Mouse (Mus musculus) neural tube, embryonic 11.5 days (tissue): ENCODE data around the gene 4933403O08Rik. TPM values are rescaled to one million over a fixed set of nuclear protein-coding genes. Genes with fewer than 3 reads are reported as not detected.

Experiments
- ATAC-seq: fragments of 200-750 bp; cut with Nextera tagmentation; 2 replicates; pipeline ENCODE4 v1.8.0; 2017; ENCODE audit warnings: moderate number of reproducible peaks, mild to moderate bottlenecking, moderate TSS enrichment, moderate library complexity; ENCODE audit not compliant: insufficient read depth, low FRiP score, low TSS enrichment
- DNase-seq: peaks from one replicate; pipeline ENCODE4 v3.0.0-alpha.2; 2015; ENCODE audit warnings: low spot score
- H3K27ac ChIP-seq: fragments of 300-500 bp; sonication (generic); 2 replicates; pipeline ENCODE4 v1.5.1; 2014; ENCODE audit warnings: low read depth, mild to moderate bottlenecking, low read length
- H3K27me3 ChIP-seq: fragments of 300-500 bp; sonication (generic); 2 replicates; pipeline ENCODE4 v1.6.1; 2014; ENCODE audit warnings: mild to moderate bottlenecking, low read length, mixed read lengths; ENCODE audit not compliant: control insufficient read depth, insufficient read depth
- H3K36me3 ChIP-seq: fragments of 300-500 bp; sonication (generic); 2 replicates; pipeline ENCODE4 v1.6.1; 2014; ENCODE audit warnings: mild to moderate bottlenecking, low read length, moderate library complexity, mixed read lengths; ENCODE audit not compliant: control insufficient read depth, insufficient read depth
- H3K4me1 ChIP-seq: fragments of 300-500 bp; sonication (generic); 2 replicates; pipeline ENCODE4 v1.6.1; 2014; ENCODE audit warnings: low read length, mixed read lengths; ENCODE audit not compliant: control insufficient read depth, insufficient read depth
- H3K4me2 ChIP-seq: fragments of 300-500 bp; sonication (generic); 2 replicates; pipeline ENCODE4 v1.6.1; 2014; ENCODE audit warnings: low read depth, mild to moderate bottlenecking, moderate library complexity
- H3K4me3 ChIP-seq: fragments of 300-500 bp; sonication (generic); 2 replicates; pipeline ENCODE4 v1.5.1; 2014; ENCODE audit warnings: low read depth, low read length
- H3K9ac ChIP-seq: fragments of 300-500 bp; sonication (generic); 2 replicates; pipeline ENCODE4 v1.6.1; 2014; ENCODE audit warnings: mild to moderate bottlenecking, low read length
- H3K9me3 ChIP-seq: fragments of 300-500 bp; sonication (generic); 2 replicates; pipeline ENCODE4 v1.6.1; 2016; ENCODE audit warnings: low read length; ENCODE audit not compliant: control insufficient read depth
- WGBS: fragments of 180-500 bp; shearing (Covaris S2); extraction: QIAGEN DNeasy Blood & Tissue Kit; methylation state at CpG from one replicate; pipeline ENCODE4 v1.1.7; 2014; 5-methylcytosine and 5-hydroxymethylcytosine counted together
- polyA plus RNA-seq: library from polyadenylated mRNA; unstranded; fragments of >200 nt; fragmentation: Nextera tagmentation; extraction: Ambion mirVana; gene quantifications from 2 replicates; pipeline ENCODE4 v1.2.1, GENCODE M21; 2014

Gene 4933403O08Rik
- 0.20 and 0.32 TPM in 2 replicates for polyA plus RNA-seq

DNA sequence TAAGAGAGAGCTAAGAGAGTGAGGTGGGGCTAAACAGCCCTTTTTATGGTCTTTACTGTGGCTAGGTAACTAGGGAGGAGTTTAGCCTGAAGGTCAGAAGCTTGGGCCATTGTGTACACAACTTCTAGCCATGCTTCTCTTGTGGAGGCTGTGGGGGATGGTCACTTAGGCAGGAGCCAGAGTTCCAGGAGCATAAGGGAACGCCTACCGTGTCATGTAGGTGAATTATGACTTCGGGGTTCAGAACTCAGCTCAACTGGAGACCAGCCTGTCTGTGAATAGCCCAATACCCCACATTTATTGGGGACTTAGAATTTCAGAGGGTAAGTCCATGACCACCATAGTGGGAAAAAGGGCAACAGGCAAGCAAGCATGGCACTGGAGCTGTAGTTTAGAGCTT lies at the start of gene 4933403O08Rik:
4933403O08Rik (plus strand) TSS at position 301 of the 400 bp plus-strand sequence.
- Histone ChIP-seq H3K9ac (no peak within 1 kb of the TSS), H3K4me3 (no peak within 1 kb of the TSS), H3K27ac (no peak within 1 kb of the TSS), H3K4me2 (no peak within 1 kb of the TSS), H3K9me3 (no peaks in the 10 kb centered on the region), H3K27me3 (no peaks in the 10 kb centered on the region), H3K36me3 (no peaks in the 10 kb centered on the region), H3K4me1 (no peaks in the 10 kb centered on the region)
- 90% methylated on average over 3 of the region's 3 CpGs for WGBS
- DNase-seq: no peak
- ATAC-seq: no peak

DNA sequence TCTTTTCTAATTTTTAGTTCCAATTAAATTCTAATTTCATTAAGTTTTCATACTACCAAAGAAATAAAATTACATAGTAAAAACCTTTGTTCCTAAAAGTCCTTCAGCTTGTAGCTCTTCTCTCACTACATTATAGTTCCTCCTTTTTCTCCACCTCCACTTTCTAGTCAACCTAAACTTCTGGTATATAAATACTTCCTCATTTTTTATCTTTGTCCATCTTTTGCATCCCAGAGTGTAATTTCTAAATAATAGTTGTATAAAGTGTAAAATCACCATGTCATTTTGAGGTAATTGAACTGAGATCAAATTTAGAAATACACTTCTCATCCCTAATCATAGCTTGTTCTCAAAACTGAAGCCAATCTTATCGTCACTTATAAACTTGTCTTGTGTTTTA lies 4.1 kb downstream of the 4933403O08Rik start:
- no peak for ATAC-seq
- no peak overlapping the region for H3K4me3 ChIP-seq
- H3K27me3 ChIP-seq: no peaks in the 10 kb centered on the region
- WGBS: 93% methylated on average over 1 of the region's 1 CpGs
- no peaks in the 10 kb centered on the region for H3K4me1 ChIP-seq
- no peak for DNase-seq
- no peak overlapping the region for H3K9ac ChIP-seq
- no peak overlapping the region for H3K27ac ChIP-seq
- H3K9me3 ChIP-seq: no peaks in the 10 kb centered on the region
- H3K36me3 ChIP-seq: no peaks in the 10 kb centered on the region
- no peak overlapping the region for H3K4me2 ChIP-seq

DNA sequence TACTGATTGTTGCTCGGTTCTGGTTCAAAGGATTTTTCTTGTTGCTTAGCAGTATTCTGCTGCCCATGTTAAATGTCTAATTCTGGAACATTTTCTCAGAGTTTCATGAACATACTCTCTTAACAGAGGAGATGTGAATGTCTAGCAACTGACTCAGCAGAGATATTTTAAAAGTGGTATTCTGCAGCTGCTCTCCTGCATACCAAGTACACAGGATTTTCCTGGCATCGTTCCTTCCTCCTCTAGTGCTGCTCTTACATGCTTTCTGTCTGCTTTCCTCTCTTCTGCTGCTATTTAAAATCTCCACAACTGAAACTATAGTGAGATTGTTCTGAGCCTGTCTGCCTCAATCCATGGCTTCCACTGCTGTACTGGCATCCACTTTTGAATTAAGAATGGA lies 16.7 kb downstream of the 4933403O08Rik start:
- WGBS: 87% methylated on average over 2 of the region's 2 CpGs
- ATAC-seq (no peak), DNase-seq (no peak)
- Histone ChIP-seq H3K9me3 (no peaks in the 10 kb centered on the region), H3K4me2 (no peak overlapping the region), H3K9ac (no peak overlapping the region), H3K36me3 (no peaks in the 10 kb centered on the region), H3K4me3 (no peak overlapping the region), H3K27ac (no peak overlapping the region), H3K4me1 (no peaks in the 10 kb centered on the region), H3K27me3 (no peaks in the 10 kb centered on the region)

DNA sequence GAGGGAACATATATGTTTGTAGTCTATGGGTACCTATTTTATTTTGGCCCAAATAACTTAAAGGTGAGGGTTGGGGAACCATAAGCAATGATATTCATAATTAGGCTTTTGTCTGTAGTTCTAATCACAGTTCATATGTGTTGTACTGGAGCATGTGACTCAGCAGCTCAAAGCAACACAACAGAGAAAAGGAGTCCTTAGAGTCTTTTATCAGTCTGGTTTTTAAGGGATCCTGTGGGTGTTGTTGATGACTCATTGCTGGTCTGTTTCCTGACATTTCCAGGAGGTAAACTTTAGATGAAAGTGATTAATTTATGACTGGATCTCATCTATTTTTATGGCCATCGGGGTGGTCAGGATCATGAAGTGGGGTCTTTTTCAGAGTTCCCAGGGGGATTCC lies 34.7 kb downstream of the 4933403O08Rik start:
- Histone ChIP-seq H3K9ac (no peak overlapping the region), H3K36me3 (no peaks in the 10 kb centered on the region), H3K4me1 (no peaks in the 10 kb centered on the region), H3K27ac (no peak overlapping the region), H3K9me3 (no peaks in the 10 kb centered on the region), H3K27me3 (no peaks in the 10 kb centered on the region), H3K4me2 (no peak overlapping the region), H3K4me3 (no peak overlapping the region)
- 75% methylated on average over 1 of the region's 1 CpGs for WGBS
- DNase-seq (no peak), ATAC-seq (no peak)

Other genes starting within 250 kb of the 4933403O08Rik start
- gene Tex16, start 228.0 kb upstream of the 4933403O08Rik start, polyA plus RNA-seq: 0.95 and 2.4 TPM in 2 replicates
- 58.6 and 62.3 TPM in 2 replicates for gene Apool, start 72.3 kb downstream of the 4933403O08Rik start, polyA plus RNA-seq
- gene Satl1, start 167.7 kb downstream of the 4933403O08Rik start, polyA plus RNA-seq: not detected in 2 replicates